Mouse (Mus musculus): ENCODE data around the gene Eefsec. TPM values are rescaled to one million over a fixed set of nuclear protein-coding genes. Genes with fewer than 3 reads are reported as not detected.

Eefsec gene
- polyA plus RNA-seq, 1 experiment from 2014 or later: 29.1 TPM

DNA sequence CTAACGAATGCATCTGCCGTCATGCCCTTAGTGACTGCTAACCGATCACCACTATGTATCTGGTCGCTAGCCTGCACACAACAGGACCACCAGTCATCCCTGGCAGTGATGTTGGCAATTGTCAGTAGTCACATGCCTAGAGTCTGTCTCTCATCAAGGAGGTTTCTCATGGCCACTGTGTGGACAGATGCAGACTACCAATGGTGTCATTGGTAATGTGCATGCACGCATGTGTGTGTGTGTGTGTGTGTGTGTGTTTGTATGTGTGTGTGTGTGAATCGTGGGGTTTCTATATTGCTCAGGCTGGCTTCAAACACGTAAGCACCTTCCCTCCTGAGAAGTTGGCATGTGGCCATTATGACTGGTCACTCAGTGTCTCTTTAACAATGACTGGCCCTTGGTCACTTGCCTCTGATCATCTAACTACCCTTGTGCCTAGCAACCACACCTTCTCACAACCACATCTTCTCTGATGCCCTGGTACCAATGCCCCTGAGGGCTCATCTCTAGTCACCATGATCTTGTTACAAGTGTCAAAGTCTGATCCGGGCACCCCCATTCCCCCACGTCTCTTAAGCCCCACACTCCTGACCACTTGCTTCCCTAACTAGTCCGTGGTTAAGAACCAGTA lies 238.8 kb downstream of the Eefsec start:
- peaks cover 70% of the 10 kb centered on the region for H3K27me3 ChIP-seq (ENCODE audit: insufficient read depth, poor library complexity, severe bottlenecking)
- H3K9me3 ChIP-seq: no peaks in the 10 kb centered on the region
- H3K36me3 ChIP-seq: peaks cover 9% of the 10 kb centered on the region; the same call in 1 of the 2 replicates
- H3K4me3 ChIP-seq: no peak overlapping the region
- 82% methylated on average over 10 of the region's 10 CpGs for WGBS
- no peak overlapping the region for H3K27ac ChIP-seq
- no peak for DNase-seq (ENCODE audit: low spot score)
- H3K4me1 ChIP-seq: peaks cover 34% of the 10 kb centered on the region

Other genes starting within 250 kb of the Eefsec start
- not detected in 2 replicates for gene Dnajb8, start 224.3 kb downstream of the Eefsec start, polyA plus RNA-seq (2016; fragmentation: Nextera tagmentation; extraction: Ambion mirVana)
- gene Ruvbl1, start 18.9 kb upstream of the Eefsec start, polyA plus RNA-seq (2016; fragmentation: Nextera tagmentation; extraction: Ambion mirVana): 115 and 169 TPM in 2 replicates
- gene Sec61a1, start 72.4 kb upstream of the Eefsec start, polyA plus RNA-seq (2016; fragmentation: Nextera tagmentation; extraction: Ambion mirVana): 234 and 235 TPM in 2 replicates
- 6.4 and 11.0 TPM in 2 replicates for gene Kbtbd12, start 191.4 kb upstream of the Eefsec start, polyA plus RNA-seq (2016; fragmentation: Nextera tagmentation; extraction: Ambion mirVana)